15 mouse cellular contexts compared by ENCODE assay signal in genomic region chr3:157255446-157255845, GRCm38 (mm10).
DNase-seq lines count a peak whose midpoint lies in the region; ATAC-seq and TF ChIP-seq lines count a peak whose summit lies in the region.
"Had no signal": no experiment of that assay in that cellular context is flagged by ENCODE, and none has a peak within 500 bp of the region (broad histone marks: within the 10 kb centered on the region; RNA-seq: fewer than 3 reads in every experiment).

No protein-coding gene starts in this region.

- H3K4me1 ChIP-seq in heart, embryonic 11.5 days (ENCODE audit: control insufficient read depth, insufficient read depth, low read length) = no peaks in the 10 kb centered on the region
- peaks cover 6% of the 10 kb centered on the region; the same call in 1 of the 2 replicates for H3K4me1 ChIP-seq in hindbrain, embryonic 14.5 days (replicated peaks; ENCODE audit: control insufficient read depth, insufficient read depth, low read length)
- peaks cover 9% of the 10 kb centered on the region for H3K4me1 ChIP-seq in midbrain, embryonic 16.5 days (ENCODE audit: control insufficient read depth, insufficient read depth, low read length)
- H3K4me1 ChIP-seq: embryonic facial prominence, embryonic 12.5 days had no signal

- H3K4me3 ChIP-seq in heart, embryonic 11.5 days (ENCODE audit: low read depth, low read length) = no peak overlapping the region
- H3K4me3 ChIP-seq in layer of hippocampus, adult 2 months = no peak overlapping the region
- H3K4me3 ChIP-seq in hindbrain, embryonic 14.5 days (replicated peaks; ENCODE audit: low read length) = no peak overlapping the region
- no peak overlapping the region for H3K4me3 ChIP-seq in midbrain, embryonic 16.5 days (ENCODE audit: low read depth, low read length)
- H3K4me3 ChIP-seq: embryonic facial prominence, embryonic 12.5 days; neural tube, embryonic 12.5 days had no signal

- no peak for DNase-seq in heart, postnatal 14 days
- no peak for DNase-seq in layer of hippocampus, adult 2 months (ENCODE audit: low spot score in 2 of 2)
- DNase-seq in layer of hippocampus, postnatal 10 days (ENCODE audit: low spot score in 2 of 2) = no peak
- DNase-seq in hindbrain, embryonic 14.5 days (ENCODE audit: low spot score) = no peak
- no peak for DNase-seq in T-cell, adult 2 months (ENCODE audit: low spot score)
- DNase-seq: adrenal gland, postnatal 10 days; gastrocnemius, postnatal 25 days; kidney, adult 11 months; liver, postnatal 0 days; lung, postnatal 10 days had no signal

- H3K27ac ChIP-seq in heart, embryonic 11.5 days (ENCODE audit: low read depth, low read length) = no peak overlapping the region; the same call in 1 of the 2 replicates
- H3K27ac ChIP-seq in layer of hippocampus, adult 2 months = peak overlapping the region; percentile 87
- peak overlapping the region; percentile 7; the same call in 1 of the 2 replicates for H3K27ac ChIP-seq in hindbrain, embryonic 14.5 days
- H3K27ac ChIP-seq in midbrain, embryonic 16.5 days (ENCODE audit: low read length) = peak overlapping the region; percentile 69
- H3K27ac ChIP-seq: embryonic facial prominence, embryonic 12.5 days; neural tube, embryonic 12.5 days; stomach, postnatal 0 days had no signal

- no peak overlapping the region for H3K9ac ChIP-seq in heart, embryonic 11.5 days (ENCODE audit: low read depth, low read length)
- H3K9ac ChIP-seq in hindbrain, embryonic 14.5 days = no peak overlapping the region
- H3K9ac ChIP-seq in midbrain, embryonic 16.5 days (ENCODE audit: low read depth, low read length) = no peak overlapping the region
- H3K9ac ChIP-seq: embryonic facial prominence, embryonic 12.5 days; liver, postnatal 0 days; neural tube, embryonic 12.5 days had no signal

- no peak for TF ChIP-seq CTCF in layer of hippocampus, adult 2 months (conservative IDR thresholded peaks at IDR 0.05)

- intact Hi-C loops in heart, postnatal 14 days (cut with DNase I) = no loop called here

- ATAC-seq in heart, embryonic 11.5 days (replicated peaks; ENCODE audit: insufficient number of reproducible peaks, low FRiP score, low TSS enrichment) = 0 out of 2 replicates have a peak, but pooled peaks have one; percentile 61
- ATAC-seq in hindbrain, embryonic 14.5 days (ENCODE audit: low FRiP score) = no peak
- ATAC-seq in midbrain, embryonic 16.5 days = peak; percentile 59
- ATAC-seq: liver, postnatal 0 days had no signal

- H3K36me3 ChIP-seq in heart, embryonic 11.5 days (ENCODE audit: control insufficient read depth, insufficient read depth, low read length) = no peaks in the 10 kb centered on the region
- H3K36me3 ChIP-seq in hindbrain, embryonic 14.5 days (replicated peaks; ENCODE audit: control insufficient read depth, insufficient read depth) = no peaks in the 10 kb centered on the region
- no peaks in the 10 kb centered on the region for H3K36me3 ChIP-seq in midbrain, embryonic 16.5 days (ENCODE audit: control insufficient read depth, insufficient read depth, low read length)
- H3K36me3 ChIP-seq: embryonic facial prominence, embryonic 12.5 days; neural tube, embryonic 12.5 days had no signal

- H3K9me3 ChIP-seq in heart, embryonic 11.5 days (replicated peaks; ENCODE audit: control insufficient read depth, low read length) = no peaks in the 10 kb centered on the region
- H3K9me3 ChIP-seq in hindbrain, embryonic 14.5 days (ENCODE audit: control insufficient read depth, low read length) = no peaks in the 10 kb centered on the region
- no peaks in the 10 kb centered on the region; the same call in 1 of the 2 replicates for H3K9me3 ChIP-seq in midbrain, embryonic 16.5 days (replicated peaks; ENCODE audit: control insufficient read depth, low read length, poor library complexity, severe bottlenecking)
- H3K9me3 ChIP-seq: embryonic facial prominence, embryonic 12.5 days; neural tube, embryonic 12.5 days had no signal

- 23% methylated on average over 1 of the region's 1 CpGs for WGBS in heart, embryonic 11.5 days (ENCODE audit: insufficient replicate concordance)
- WGBS in hindbrain, embryonic 14.5 days = 32% methylated on average over 1 of the region's 1 CpGs
- WGBS in midbrain, embryonic 16.5 days = 21% methylated on average over 1 of the region's 1 CpGs

- no peaks in the 10 kb centered on the region for H3K27me3 ChIP-seq in heart, embryonic 11.5 days (ENCODE audit: control insufficient read depth, insufficient read depth, low read length)
- no peaks in the 10 kb centered on the region for H3K27me3 ChIP-seq in hindbrain, embryonic 14.5 days (ENCODE audit: control insufficient read depth, insufficient read depth, low read length)
- H3K27me3 ChIP-seq in midbrain, embryonic 16.5 days (ENCODE audit: control insufficient read depth, insufficient read depth, low read depth, low read length) = no peaks in the 10 kb centered on the region
- H3K27me3 ChIP-seq: embryonic facial prominence, embryonic 12.5 days; neural tube, embryonic 12.5 days had no signal

- no peak overlapping the region for H3K4me2 ChIP-seq in heart, embryonic 11.5 days
- no peak overlapping the region for H3K4me2 ChIP-seq in hindbrain, embryonic 14.5 days (replicated peaks)
- no peak overlapping the region for H3K4me2 ChIP-seq in midbrain, embryonic 16.5 days (ENCODE audit: low read length)
- H3K4me2 ChIP-seq: embryonic facial prominence, embryonic 12.5 days; neural tube, embryonic 12.5 days had no signal
